In the genomic region with DNA sequence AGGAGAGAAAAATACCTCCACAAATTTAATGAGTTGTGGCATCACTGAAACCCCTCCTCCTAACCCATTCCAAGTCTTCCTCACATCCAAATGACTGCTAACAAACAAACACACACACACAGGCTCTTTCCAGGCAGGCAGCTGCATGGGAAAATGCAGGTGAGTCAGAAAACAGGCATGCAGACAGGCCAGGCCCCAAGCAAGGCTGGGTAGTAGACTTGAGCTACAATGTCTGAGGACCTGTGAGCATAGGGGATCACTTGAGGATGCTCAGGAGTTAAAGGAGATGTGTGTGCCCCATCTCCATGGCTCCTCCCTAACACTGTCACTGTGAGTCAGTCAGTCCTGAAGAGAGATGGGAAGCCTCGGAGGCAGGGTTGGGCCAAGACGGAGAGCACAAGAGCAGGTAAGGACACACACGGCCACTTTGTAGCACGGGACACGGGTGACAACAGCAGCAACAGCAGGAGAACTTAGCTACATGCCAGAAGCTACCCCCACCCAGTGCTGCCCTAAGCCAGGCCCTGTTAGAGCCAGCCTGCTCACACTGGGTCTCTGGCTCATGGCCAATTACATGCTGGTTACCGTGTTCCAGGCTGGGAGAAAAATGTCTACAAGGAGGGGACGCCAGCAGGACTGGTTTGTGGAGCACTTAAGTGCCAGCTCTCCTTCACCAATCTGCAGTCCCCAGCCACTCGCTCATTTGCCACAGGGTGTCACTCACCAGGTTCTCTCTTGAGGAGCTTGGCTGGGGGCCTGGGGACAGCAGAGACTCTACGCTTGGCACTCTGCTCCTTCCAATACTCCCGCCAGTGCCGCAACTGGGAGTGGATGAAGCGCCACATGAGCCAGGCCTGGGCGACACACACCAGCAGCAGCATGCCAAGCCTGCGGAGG, we compare ENCODE assay signal across 8 mouse cellular contexts. TPM values are rescaled to one million over a fixed set of nuclear protein-coding genes. Genes with fewer than 3 reads are reported as not detected.
A peak's percentile ranks its signal among the peaks of the same experiment; 100 is the strongest.
DNase-seq lines count a peak whose midpoint lies in the region; ATAC-seq and TF ChIP-seq lines count a peak whose summit lies in the region.

No protein-coding gene starts in this region.

- TF ChIP-seq CTCF in thymus, adult 2 months (IDR thresholded peaks at IDR 0.05; ENCODE audit: borderline replicate concordance, control insufficient read depth, extremely low read depth, insufficient read depth, low read length, poor library complexity) = no peak

- H3K4me2 ChIP-seq in forebrain, embryonic 13.5 days = no peak overlapping the region
- H3K4me2 ChIP-seq in forebrain, embryonic 11.5 days (ENCODE audit: low read depth, low read length, severe bottlenecking) = no peak overlapping the region
- H3K4me2 ChIP-seq in limb, embryonic 14.5 days (replicated peaks; ENCODE audit: low read depth, low read length, severe bottlenecking) = no peak overlapping the region
- no peak overlapping the region for H3K4me2 ChIP-seq in stomach, embryonic 16.5 days (ENCODE audit: low read depth, low read length)

- no peaks in the 10 kb centered on the region for H3K27me3 ChIP-seq in forebrain, embryonic 13.5 days
- no peaks in the 10 kb centered on the region for H3K27me3 ChIP-seq in forebrain, embryonic 11.5 days (ENCODE audit: control insufficient read depth, insufficient read depth, low read length)
- no peaks in the 10 kb centered on the region for H3K27me3 ChIP-seq in limb, embryonic 14.5 days (ENCODE audit: control insufficient read depth, insufficient read depth, low read length)
- H3K27me3 ChIP-seq in stomach, embryonic 16.5 days (ENCODE audit: control insufficient read depth, insufficient read depth, low read length) = no peaks in the 10 kb centered on the region
- H3K27me3 ChIP-seq in thymus, adult 2 months (ENCODE audit: control insufficient read depth, insufficient read depth, low read length) = no peaks in the 10 kb centered on the region

- 90% methylated on average over 14 of the region's 14 CpGs for WGBS in forebrain, embryonic 13.5 days
- 95% methylated on average over 14 of the region's 14 CpGs for WGBS in forebrain, embryonic 11.5 days
- whole genome bisulfite sequencing in limb, embryonic 14.5 days = 85% methylated on average over 14 of the region's 14 CpGs
- 88% methylated on average over 14 of the region's 14 CpGs for WGBS in stomach, embryonic 16.5 days
- WGBS in thymus, adult 2 months = 96% methylated on average over 14 of the region's 14 CpGs

- DNase-seq in forebrain, embryonic 11.5 days (ENCODE audit: low spot score) = no peak
- peak; percentile 10 for DNase-seq in thymus, postnatal 4 days
- DNase-seq in thymus, postnatal 14 days = no peak
- DNase-seq in limb, embryonic 14.5 days (ENCODE audit: low spot score) = no peak
- DNase-seq in ovary, postnatal 10 days (ENCODE audit: low spot score) = no peak
- no peak for DNase-seq in thymus, adult 2 months

- peak; percentile 71 for ATAC-seq in forebrain, embryonic 13.5 days
- no peak for ATAC-seq in forebrain, embryonic 11.5 days (replicated peaks; ENCODE audit: low FRiP score)
- 0 out of 2 replicates have a peak, but pooled peaks have one; percentile 21 for ATAC-seq in limb, embryonic 14.5 days (ENCODE audit: low FRiP score, low read depth)
- peak; percentile 39; the same call in 1 of the 2 replicates for ATAC-seq in stomach, embryonic 16.5 days (ENCODE audit: insufficient read depth, low FRiP score)

- H3K36me3 ChIP-seq in forebrain, embryonic 13.5 days (ENCODE audit: poor library complexity, severe bottlenecking) = peaks cover 6% of the 10 kb centered on the region; the same call in 1 of the 2 replicates
- no peaks in the 10 kb centered on the region; the same call in 1 of the 2 replicates for H3K36me3 ChIP-seq in forebrain, embryonic 11.5 days (ENCODE audit: control insufficient read depth, insufficient read depth, low read length)
- peaks cover 77% of the 10 kb centered on the region for H3K36me3 ChIP-seq in limb, embryonic 14.5 days (ENCODE audit: control insufficient read depth, insufficient read depth, low read length)
- no peaks in the 10 kb centered on the region; the same call in 1 of the 2 replicates for H3K36me3 ChIP-seq in stomach, embryonic 16.5 days (ENCODE audit: control insufficient read depth, insufficient read depth, low read length)
- H3K36me3 ChIP-seq in thymus, adult 2 months (ENCODE audit: control insufficient read depth, insufficient read depth, low read length) = peaks cover 4% of the 10 kb centered on the region; the same call in 1 of the 2 replicates

- H3K9ac ChIP-seq in forebrain, embryonic 13.5 days = no peak overlapping the region
- H3K9ac ChIP-seq in forebrain, embryonic 11.5 days (ENCODE audit: low read length) = no peak overlapping the region
- H3K9ac ChIP-seq in limb, embryonic 14.5 days (ENCODE audit: low read depth, low read length, severe bottlenecking) = no peak overlapping the region
- H3K9ac ChIP-seq in stomach, embryonic 16.5 days (ENCODE audit: low read length) = no peak overlapping the region

- no peak overlapping the region for H3K4me3 ChIP-seq in forebrain, embryonic 13.5 days
- no peak overlapping the region for H3K4me3 ChIP-seq in forebrain, embryonic 11.5 days (ENCODE audit: low read depth, low read length)
- no peak overlapping the region for H3K4me3 ChIP-seq in limb, embryonic 14.5 days (replicated peaks; ENCODE audit: low read length)
- no peak overlapping the region for H3K4me3 ChIP-seq in stomach, embryonic 16.5 days (replicated peaks; ENCODE audit: low read length)
- H3K4me3 ChIP-seq in thymus, adult 2 months (ENCODE audit: control insufficient read depth, insufficient read depth, low read length) = no peak overlapping the region

- no peak for TF ChIP-seq POLR2A in limb, embryonic 14.5 days (IDR thresholded peaks at IDR 0.05; ENCODE audit: borderline replicate concordance, extremely low read depth, insufficient read depth, insufficient read length)
- no peak for TF ChIP-seq POLR2A in thymus, adult 2 months (IDR thresholded peaks at IDR 0.05; ENCODE audit: control insufficient read depth, extremely low read depth, insufficient read depth, low read length, poor library complexity)

- no peak overlapping the region for H3K27ac ChIP-seq in forebrain, embryonic 13.5 days
- no peak overlapping the region for H3K27ac ChIP-seq in forebrain, embryonic 11.5 days (ENCODE audit: low read depth, low read length)
- H3K27ac ChIP-seq in limb, embryonic 14.5 days (replicated peaks; ENCODE audit: low read depth, low read length) = no peak overlapping the region
- no peak overlapping the region for H3K27ac ChIP-seq in stomach, embryonic 16.5 days (ENCODE audit: low read length)
- H3K27ac ChIP-seq in thymus, adult 2 months (ENCODE audit: control insufficient read depth, insufficient read depth, low read length) = no peak overlapping the region

- no peaks in the 10 kb centered on the region for H3K4me1 ChIP-seq in forebrain, embryonic 13.5 days
- H3K4me1 ChIP-seq in forebrain, embryonic 11.5 days (replicated peaks; ENCODE audit: control insufficient read depth, insufficient read depth, low read length) = no peaks in the 10 kb centered on the region
- H3K4me1 ChIP-seq in limb, embryonic 14.5 days (ENCODE audit: control insufficient read depth, insufficient read depth, low read length) = no peaks in the 10 kb centered on the region
- no peaks in the 10 kb centered on the region for H3K4me1 ChIP-seq in stomach, embryonic 16.5 days (ENCODE audit: control insufficient read depth, insufficient read depth, low read length)
- peaks cover 23% of the 10 kb centered on the region for H3K4me1 ChIP-seq in thymus, adult 2 months (replicated peaks; ENCODE audit: control insufficient read depth, insufficient read depth, low read length)

- no peaks in the 10 kb centered on the region for H3K9me3 ChIP-seq in forebrain, embryonic 13.5 days (replicated peaks)
- no peaks in the 10 kb centered on the region for H3K9me3 ChIP-seq in forebrain, embryonic 11.5 days (ENCODE audit: control insufficient read depth, low read length)
- H3K9me3 ChIP-seq in limb, embryonic 14.5 days (ENCODE audit: control insufficient read depth, low read length) = no peaks in the 10 kb centered on the region
- no peaks in the 10 kb centered on the region for H3K9me3 ChIP-seq in stomach, embryonic 16.5 days (replicated peaks; ENCODE audit: control insufficient read depth, low read length)

RNA-seq across cellular contexts. Expression of gene Efhc1, which starts 51.1 kb away (rescaled TPM):
- 1.5 and 2.0 TPM in 2 replicates for polyA plus RNA-seq in forebrain, embryonic 13.5 days (2015; fragmentation: Nextera tagmentation; extraction: Ambion mirVana)
- 2.1 and 2.9 TPM in 2 replicates for polyA plus RNA-seq in forebrain, embryonic 11.5 days (2014; fragmentation: Nextera tagmentation; extraction: Ambion mirVana)
- 3.1 and 5.2 TPM in 2 replicates for polyA plus RNA-seq in limb, embryonic 14.5 days (2012; rRNA removed)
- 2.7 and 3.7 TPM in 2 replicates for polyA plus RNA-seq in limb, embryonic 14.5 days (2014; fragmentation: Nextera tagmentation; extraction: Ambion mirVana)
- polyA plus RNA-seq in stomach, embryonic 16.5 days (2015; fragmentation: Nextera tagmentation; extraction: Ambion mirVana) = 2.5 and 3.4 TPM in 2 replicates
- polyA plus RNA-seq in thymus, adult 2 months (2012; rRNA removed) = 0.55 and 2.6 TPM in 2 replicates
